Mouse (Mus musculus): Measurements from ENCODE around the gene Emx1. TPM values are rescaled to one million over a fixed set of nuclear protein-coding genes. Genes with fewer than 3 reads are reported as not detected.
A peak's percentile ranks its signal among the peaks of the same experiment; 100 is the strongest.

The Emx1 gene
- polyA plus RNA-seq, 1 experiment from 2014 or later: 0.38 TPM

DNA sequence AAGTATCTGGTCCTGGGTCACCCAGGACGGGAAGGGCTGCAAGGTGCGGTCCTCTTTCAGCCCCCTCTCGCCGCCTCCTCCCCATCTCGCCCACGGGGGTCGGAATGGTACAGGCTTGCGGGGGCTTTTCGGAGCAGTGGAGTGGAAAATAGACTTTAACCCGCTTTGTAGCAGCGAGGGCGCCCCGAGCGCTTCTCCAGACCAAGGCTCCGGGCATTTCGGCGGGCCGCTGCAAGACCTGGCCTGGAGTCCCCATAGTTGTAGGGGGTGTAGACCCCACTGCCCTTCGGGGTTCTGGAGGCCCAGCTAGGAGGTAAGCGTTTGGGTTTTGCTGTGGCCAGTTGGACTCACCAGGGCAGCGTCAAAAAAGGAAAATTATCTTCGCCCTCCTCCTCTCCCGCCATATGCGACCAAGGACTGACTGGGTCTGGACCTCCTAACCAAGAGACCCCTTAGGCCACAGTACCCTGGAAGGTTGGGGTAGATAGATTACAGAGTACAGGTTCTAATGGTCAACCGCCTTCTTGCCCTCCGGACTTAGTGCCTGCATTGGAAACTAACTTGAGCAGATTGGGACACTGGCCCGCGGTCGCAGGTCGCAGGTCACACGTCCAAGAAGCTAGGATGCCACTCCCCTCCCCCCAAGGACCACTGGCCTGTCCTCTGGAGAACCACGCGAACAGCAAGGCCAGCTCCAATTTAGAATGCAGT is 1.1 kb upstream of the Emx1 start:
- H3K4me1 ChIP-seq (replicated peaks; ENCODE audit: control insufficient read depth, insufficient read depth, low read length): peaks cover 3% of the 10 kb centered on the region
- ATAC-seq (replicated peaks; ENCODE audit: low FRiP score) (no peak), DNase-seq (ENCODE audit: low spot score) (no peak)
- peak overlapping the region; percentile 53 for H3K4me2 ChIP-seq
- peak overlapping the region; percentile 7; the same call in 1 of the 2 replicates for H3K4me3 ChIP-seq (ENCODE audit: low read depth, low read length)
- no peak overlapping the region for H3K9ac ChIP-seq (ENCODE audit: low read depth, low read length)
- H3K9me3 ChIP-seq (ENCODE audit: control insufficient read depth, low read length): no peaks in the 10 kb centered on the region
- peaks cover 77% of the 10 kb centered on the region for H3K27me3 ChIP-seq (replicated peaks; ENCODE audit: control insufficient read depth, insufficient read depth, low read length)
- H3K36me3 ChIP-seq (ENCODE audit: control insufficient read depth, insufficient read depth, low read length): no peaks in the 10 kb centered on the region
- WGBS: 3% methylated on average over 33 of the region's 33 CpGs
- H3K27ac ChIP-seq (ENCODE audit: low read depth, low read length): no peak overlapping the region

DNA sequence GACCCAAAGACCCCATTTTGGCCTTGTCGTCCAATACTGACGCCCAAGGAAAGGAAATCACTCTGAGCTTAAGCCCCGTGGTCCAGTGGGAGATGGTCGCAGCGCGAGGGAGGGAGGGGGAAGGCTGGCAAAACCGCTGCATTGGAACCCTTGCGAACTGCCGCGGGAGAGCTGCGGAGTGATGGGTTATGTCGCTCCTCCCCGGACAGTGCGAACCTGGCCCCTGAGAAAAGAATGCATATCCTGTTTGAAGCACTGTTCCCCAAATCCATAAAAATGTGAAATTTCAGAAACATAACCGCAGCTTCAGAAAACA is 536 bp upstream of the Emx1 start:
- WGBS: 2% methylated on average over 15 of the region's 15 CpGs
- H3K4me2 ChIP-seq: no peak overlapping the region

DNA sequence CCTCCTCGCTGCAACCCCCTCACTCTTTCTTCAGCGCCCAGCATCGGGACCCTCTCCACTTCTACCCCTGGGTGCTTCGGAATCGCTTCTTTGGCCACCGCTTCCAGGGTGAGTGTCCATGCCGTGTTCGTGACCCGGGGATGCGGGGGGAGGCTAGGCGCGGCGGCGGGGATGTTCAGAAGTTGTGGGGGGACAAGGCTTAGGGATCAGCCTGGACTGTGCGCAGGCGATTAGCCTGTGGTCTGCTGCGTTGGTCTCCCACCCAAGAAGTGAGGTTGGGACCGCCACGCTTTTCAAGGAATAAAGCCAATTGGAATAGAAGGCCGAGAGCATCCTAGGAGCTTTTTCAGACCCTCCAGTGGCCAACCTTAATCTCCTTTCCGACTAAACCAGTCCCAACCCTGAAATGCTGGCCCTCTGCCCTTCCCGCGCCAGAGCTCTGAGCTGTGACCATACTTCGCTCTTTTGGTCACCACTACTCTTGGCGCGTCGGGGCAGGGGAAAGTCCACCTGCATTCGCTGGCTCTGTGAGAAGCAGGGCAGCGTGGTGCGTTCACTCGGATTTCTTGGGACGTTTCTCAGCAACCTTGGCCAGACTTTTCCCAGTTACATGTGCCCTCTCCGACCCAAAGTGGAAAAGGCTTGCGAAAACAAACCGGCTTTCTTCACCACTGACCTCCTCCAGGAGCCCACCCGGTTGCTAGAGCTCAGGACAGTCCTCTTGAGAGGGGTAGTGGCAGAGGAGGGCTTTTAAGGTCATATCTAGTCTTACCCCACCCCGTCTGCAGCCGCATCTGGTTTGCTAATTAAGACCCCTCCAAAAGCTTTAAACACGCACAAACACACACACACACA is 1.2 kb downstream of the Emx1 start:
- peaks cover 96% of the 10 kb centered on the region for H3K27me3 ChIP-seq (replicated peaks; ENCODE audit: control insufficient read depth, insufficient read depth, low read length)
- no peaks in the 10 kb centered on the region for H3K9me3 ChIP-seq (ENCODE audit: control insufficient read depth, low read length)
- peak overlapping the region; percentile 37 for H3K4me3 ChIP-seq (ENCODE audit: low read depth, low read length)
- ATAC-seq (replicated peaks; ENCODE audit: low FRiP score): no peak
- no peak overlapping the region for H3K27ac ChIP-seq (ENCODE audit: low read depth, low read length)
- WGBS: 3% methylated on average over 39 of the region's 39 CpGs
- H3K4me1 ChIP-seq (replicated peaks; ENCODE audit: control insufficient read depth, insufficient read depth, low read length): peaks cover 3% of the 10 kb centered on the region
- no peak for DNase-seq (ENCODE audit: low spot score)
- H3K36me3 ChIP-seq (ENCODE audit: control insufficient read depth, insufficient read depth, low read length): no peaks in the 10 kb centered on the region
- no peak overlapping the region for H3K9ac ChIP-seq (ENCODE audit: low read depth, low read length)
- H3K4me2 ChIP-seq: peak overlapping the region; percentile 65

More for the DNA sequence above, 536 bp upstream of the Emx1 start:
- ATAC-seq (replicated peaks; ENCODE audit: low FRiP score) (no peak), DNase-seq (ENCODE audit: low spot score) (no peak)
- Histone ChIP-seq H3K36me3 (ENCODE audit: control insufficient read depth, insufficient read depth, low read length) (no peaks in the 10 kb centered on the region), H3K27ac (ENCODE audit: low read depth, low read length) (no peak overlapping the region), H3K9me3 (ENCODE audit: control insufficient read depth, low read length) (no peaks in the 10 kb centered on the region), H3K4me1 (replicated peaks; ENCODE audit: control insufficient read depth, insufficient read depth, low read length) (peaks cover 3% of the 10 kb centered on the region), H3K9ac (ENCODE audit: low read depth, low read length) (no peak overlapping the region), H3K27me3 (replicated peaks; ENCODE audit: control insufficient read depth, insufficient read depth, low read length) (peaks cover 82% of the 10 kb centered on the region), H3K4me3 (ENCODE audit: low read depth, low read length) (no peak overlapping the region)

DNA sequence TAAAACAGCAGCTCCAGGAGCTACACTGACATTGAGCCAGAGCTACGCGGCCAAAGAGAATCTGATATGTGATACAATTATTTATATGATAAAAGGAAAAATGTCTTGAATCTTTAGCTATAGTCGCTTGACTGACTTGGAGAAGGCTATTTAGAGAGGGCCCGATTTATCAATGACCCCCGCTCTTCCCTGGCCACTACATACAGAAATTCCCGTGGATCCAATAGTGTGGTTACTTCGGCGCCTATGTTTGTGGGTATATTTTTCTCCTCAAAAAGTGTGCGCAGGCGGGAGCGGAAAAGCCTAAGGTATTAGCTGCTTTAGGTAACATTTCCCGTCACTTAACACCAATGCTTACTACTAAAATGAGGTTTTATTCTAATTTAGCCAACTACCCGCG is 2.1 kb downstream of the Emx1 start:
- Histone ChIP-seq H3K36me3 (ENCODE audit: control insufficient read depth, insufficient read depth, low read length) (no peaks in the 10 kb centered on the region), H3K9ac (ENCODE audit: low read depth, low read length) (no peak overlapping the region), H3K9me3 (ENCODE audit: control insufficient read depth, low read length) (no peaks in the 10 kb centered on the region), H3K4me2 (no peak overlapping the region), H3K27me3 (replicated peaks; ENCODE audit: control insufficient read depth, insufficient read depth, low read length) (peaks cover 97% of the 10 kb centered on the region), H3K4me1 (replicated peaks; ENCODE audit: control insufficient read depth, insufficient read depth, low read length) (peaks cover 3% of the 10 kb centered on the region), H3K27ac (ENCODE audit: low read depth, low read length) (no peak overlapping the region), H3K4me3 (ENCODE audit: low read depth, low read length) (no peak overlapping the region)
- 12% methylated on average over 14 of the region's 14 CpGs for WGBS
- ATAC-seq (replicated peaks; ENCODE audit: low FRiP score): no peak
- DNase-seq (ENCODE audit: low spot score): no peak

DNA sequence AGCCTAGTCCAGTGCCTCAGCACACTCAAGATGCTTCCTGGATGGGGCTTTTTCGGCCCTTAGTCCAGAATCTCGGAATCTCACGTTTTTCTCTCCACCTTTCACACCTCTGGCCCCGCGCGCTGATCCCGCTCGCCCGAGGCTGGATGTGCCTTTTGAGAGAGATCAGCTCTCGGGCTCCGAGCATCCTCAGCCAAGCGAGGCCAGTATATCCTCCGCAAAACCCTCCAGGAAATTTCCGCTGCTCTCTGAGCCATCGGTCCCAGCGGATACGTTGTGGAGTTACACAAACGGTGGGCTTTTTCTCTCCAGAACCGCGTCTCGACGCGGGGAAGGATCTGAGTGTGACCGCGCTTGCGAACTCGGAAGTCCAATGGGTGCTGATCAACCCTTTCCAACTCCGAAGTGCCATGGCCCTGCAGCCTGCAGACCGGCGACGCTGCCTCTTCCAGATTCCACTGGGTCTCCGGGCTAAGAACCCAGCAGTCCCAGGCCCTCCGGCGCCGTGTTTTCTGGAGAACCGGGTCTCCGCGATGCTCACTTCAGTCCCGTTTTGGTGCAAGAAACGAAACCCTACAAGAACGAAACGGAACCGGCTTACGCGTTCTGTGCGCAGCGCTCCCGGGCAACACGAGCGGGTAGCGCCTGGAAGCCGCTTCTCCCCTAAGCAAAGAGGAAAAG is 2.8 kb downstream of the Emx1 start:
- Histone ChIP-seq H3K9me3 (ENCODE audit: control insufficient read depth, low read length) (no peaks in the 10 kb centered on the region), H3K4me1 (replicated peaks; ENCODE audit: control insufficient read depth, insufficient read depth, low read length) (peaks cover 3% of the 10 kb centered on the region), H3K36me3 (ENCODE audit: control insufficient read depth, insufficient read depth, low read length) (no peaks in the 10 kb centered on the region), H3K4me3 (ENCODE audit: low read depth, low read length) (peak overlapping the region; percentile 30), H3K9ac (ENCODE audit: low read depth, low read length) (no peak overlapping the region), H3K27me3 (replicated peaks; ENCODE audit: control insufficient read depth, insufficient read depth, low read length) (peaks cover 100% of the 10 kb centered on the region), H3K4me2 (peak overlapping the region; percentile 52), H3K27ac (ENCODE audit: low read depth, low read length) (no peak overlapping the region)
- 2% methylated on average over 52 of the region's 52 CpGs for WGBS
- ATAC-seq (replicated peaks; ENCODE audit: low FRiP score) (no peak), DNase-seq (ENCODE audit: low spot score) (peak; percentile 60)

DNA sequence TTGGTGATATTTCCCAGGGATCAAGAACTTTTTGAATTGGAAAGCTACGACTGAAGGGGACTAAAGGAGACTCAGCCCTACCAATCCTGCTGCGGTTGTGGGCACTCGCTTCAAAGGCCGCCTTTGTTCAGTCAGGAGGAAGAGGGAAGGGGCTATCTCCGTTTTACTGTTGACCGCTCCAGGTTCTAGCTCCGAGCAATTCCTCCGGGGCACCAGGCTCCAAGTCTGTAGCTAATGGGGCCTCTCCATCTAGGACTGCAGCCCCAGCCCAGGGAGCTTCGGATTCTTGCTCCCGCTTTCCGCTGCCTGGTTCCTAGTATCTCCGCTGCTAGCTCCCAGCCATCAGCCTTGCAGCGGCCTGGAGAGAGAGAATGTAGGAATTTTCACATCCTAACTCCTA is 3.4 kb downstream of the Emx1 start:
- peak overlapping the region; percentile 52; the same call in 1 of the 2 replicates for H3K4me2 ChIP-seq

DNA sequence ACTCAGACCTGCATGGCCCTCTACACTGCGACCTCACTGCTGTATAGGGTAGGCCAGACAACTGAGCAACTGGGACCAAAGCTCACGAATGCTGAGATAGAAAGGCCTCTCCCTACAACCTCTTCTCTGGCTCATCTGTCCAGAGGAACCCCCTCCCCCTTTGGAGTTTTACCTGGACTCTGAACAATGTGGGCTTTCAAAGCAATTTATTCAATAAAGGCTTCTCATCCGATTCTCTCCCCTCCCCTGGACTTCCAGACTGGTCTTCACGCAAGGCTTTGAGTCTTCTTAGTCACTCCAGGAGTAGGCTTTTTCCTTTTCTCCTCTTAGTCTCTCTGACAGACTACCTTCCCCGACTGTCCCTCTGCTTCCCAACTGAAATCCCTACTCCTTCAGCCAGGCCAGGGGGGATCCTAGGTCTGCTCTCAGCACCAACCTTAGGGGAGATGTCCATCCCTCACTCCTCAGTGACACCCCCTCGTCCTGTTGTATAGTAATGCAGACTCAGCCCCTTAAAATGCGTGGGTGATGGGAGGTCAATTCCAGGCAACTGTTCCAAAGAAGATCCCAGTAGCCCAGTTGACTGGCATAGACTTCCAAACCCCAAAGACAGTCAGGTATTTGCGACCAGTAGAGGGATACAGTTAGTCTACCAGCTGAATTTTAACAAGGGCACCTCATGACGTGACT is 4.7 kb downstream of the Emx1 start:
- WGBS: 16% methylated on average over 9 of the region's 9 CpGs
- H3K9ac ChIP-seq (ENCODE audit: low read depth, low read length): no peak overlapping the region
- H3K4me2 ChIP-seq: no peak overlapping the region
- H3K4me3 ChIP-seq (ENCODE audit: low read depth, low read length): no peak overlapping the region
- peaks cover 95% of the 10 kb centered on the region for H3K27me3 ChIP-seq (replicated peaks; ENCODE audit: control insufficient read depth, insufficient read depth, low read length)
- no peak for DNase-seq (ENCODE audit: low spot score)
- peaks cover 3% of the 10 kb centered on the region for H3K4me1 ChIP-seq (replicated peaks; ENCODE audit: control insufficient read depth, insufficient read depth, low read length)
- H3K36me3 ChIP-seq (ENCODE audit: control insufficient read depth, insufficient read depth, low read length): no peaks in the 10 kb centered on the region
- no peak overlapping the region for H3K27ac ChIP-seq (ENCODE audit: low read depth, low read length)
- ATAC-seq (replicated peaks; ENCODE audit: low FRiP score): no peak
- H3K9me3 ChIP-seq (ENCODE audit: control insufficient read depth, low read length): no peaks in the 10 kb centered on the region

More for the DNA sequence above, 3.4 kb downstream of the Emx1 start:
- no peak overlapping the region for H3K9ac ChIP-seq (ENCODE audit: low read depth, low read length)
- DNase-seq (ENCODE audit: low spot score): no peak
- no peaks in the 10 kb centered on the region for H3K36me3 ChIP-seq (ENCODE audit: control insufficient read depth, insufficient read depth, low read length)
- no peak overlapping the region for H3K27ac ChIP-seq (ENCODE audit: low read depth, low read length)
- peaks cover 3% of the 10 kb centered on the region for H3K4me1 ChIP-seq (replicated peaks; ENCODE audit: control insufficient read depth, insufficient read depth, low read length)
- no peak for ATAC-seq (replicated peaks; ENCODE audit: low FRiP score)
- H3K9me3 ChIP-seq (ENCODE audit: control insufficient read depth, low read length): no peaks in the 10 kb centered on the region
- WGBS: under 1% methylated on average over 13 of the region's 13 CpGs
- peak overlapping the region; percentile 30 for H3K4me3 ChIP-seq (ENCODE audit: low read depth, low read length)
- H3K27me3 ChIP-seq (replicated peaks; ENCODE audit: control insufficient read depth, insufficient read depth, low read length): peaks cover 97% of the 10 kb centered on the region
